In the genomic region with DNA sequence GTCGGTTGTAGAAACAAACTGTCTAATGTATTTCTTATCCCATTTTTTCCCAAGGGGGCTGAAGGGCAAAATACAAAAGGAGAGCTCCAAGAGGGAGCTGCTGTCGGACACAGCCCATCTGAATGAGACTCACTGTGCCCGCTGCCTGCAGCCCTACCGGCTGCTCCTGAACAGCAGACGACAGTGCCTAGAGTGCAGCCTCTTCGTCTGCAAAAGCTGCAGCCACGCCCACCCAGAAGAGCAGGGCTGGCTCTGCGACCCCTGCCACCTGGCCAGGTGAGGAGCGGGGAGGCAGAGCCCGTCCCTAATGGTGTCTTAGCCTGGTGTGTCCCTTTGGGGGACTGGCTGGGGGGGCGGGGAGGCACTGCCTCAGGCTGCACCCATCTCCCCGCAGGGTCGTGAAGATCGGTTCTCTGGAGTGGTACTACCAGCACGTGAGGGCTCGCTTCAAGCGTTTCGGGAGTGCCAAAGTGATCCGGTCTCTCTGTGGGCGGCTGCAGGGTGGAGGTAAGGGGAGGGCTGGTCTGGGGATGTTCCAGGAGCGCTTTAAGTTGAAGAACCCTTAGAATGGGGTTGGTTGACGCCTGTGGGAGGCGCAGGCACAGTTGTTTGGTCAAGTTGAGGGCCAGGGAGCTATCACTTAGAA, we compare ENCODE assay signal across 9 mouse cellular contexts. TPM values are rescaled to one million over a fixed set of nuclear protein-coding genes. Genes with fewer than 3 reads are reported as not detected.
A peak's percentile ranks its signal among the peaks of the same experiment; 100 is the strongest.
DNase-seq lines count a peak whose midpoint lies in the region; ATAC-seq lines count a peak whose summit lies in the region.
"Had no signal": no experiment of that assay in that cellular context is flagged by ENCODE, and none has a peak within 500 bp of the region (broad histone marks: within the 10 kb centered on the region; RNA-seq: fewer than 3 reads in every experiment).

No protein-coding gene starts in this region.

- DNase-seq in heart, adult 9 months (ENCODE audit: low spot score in 2 of 2): no peak
- peak; percentile 24 for DNase-seq in R1 (ENCODE audit: low read depth, low spot score)
- no peak for DNase-seq in cerebellum, postnatal 4 days (ENCODE audit: low spot score in 2 of 2)
- DNase-seq in adrenal gland, postnatal 10 days: no peak

- WGBS in heart, embryonic 16.5 days: 3% methylated on average over 22 of the region's 23 CpGs
- WGBS in hindbrain, embryonic 12.5 days: 2% methylated on average over 23 of the region's 23 CpGs
- WGBS in midbrain, embryonic 12.5 days: 2% methylated on average over 23 of the region's 23 CpGs

- H3K4me1 ChIP-seq in heart, embryonic 16.5 days (ENCODE audit: control insufficient read depth, insufficient read depth, low read length): peaks cover 19% of the 10 kb centered on the region
- H3K4me1 ChIP-seq in hindbrain, embryonic 12.5 days: peaks cover 3% of the 10 kb centered on the region; the same call in 1 of the 2 replicates
- H3K4me1 ChIP-seq in midbrain, embryonic 12.5 days: peaks cover 6% of the 10 kb centered on the region

- H3K4me3 ChIP-seq in heart, embryonic 16.5 days (ENCODE audit: low read length): peak overlapping the region; percentile 30
- H3K4me3 ChIP-seq in hindbrain, embryonic 12.5 days: peak overlapping the region; percentile 8
- H3K4me3 ChIP-seq in midbrain, embryonic 12.5 days: peak overlapping the region; percentile 5

- no peaks in the 10 kb centered on the region for H3K36me3 ChIP-seq in heart, embryonic 16.5 days (ENCODE audit: control insufficient read depth, insufficient read depth)
- no peaks in the 10 kb centered on the region for H3K36me3 ChIP-seq in hindbrain, embryonic 12.5 days
- H3K36me3 ChIP-seq in midbrain, embryonic 12.5 days: no peaks in the 10 kb centered on the region

- peak; percentile 34; the same call in 1 of the 2 replicates for ATAC-seq in heart, embryonic 16.5 days (replicated peaks; ENCODE audit: extremely low read depth, insufficient read depth, low FRiP score)
- 0 out of 2 replicates have a peak, but pooled peaks have one; percentile 48 for ATAC-seq in hindbrain, embryonic 12.5 days (ENCODE audit: low FRiP score)
- ATAC-seq in midbrain, embryonic 12.5 days (ENCODE audit: low FRiP score, low read depth): peak; percentile 44
- no peak for ATAC-seq in erythroid progenitor cell, adult 5-6 weeks (replicated peaks; ENCODE audit: low FRiP score, poor library complexity, severe bottlenecking)

- H3K27ac ChIP-seq in heart, embryonic 16.5 days (ENCODE audit: low read length): no peak overlapping the region
- no peak overlapping the region for H3K27ac ChIP-seq in hindbrain, embryonic 12.5 days
- H3K27ac ChIP-seq in midbrain, embryonic 12.5 days (replicated peaks): no peak overlapping the region

- H3K9ac ChIP-seq in heart, embryonic 16.5 days (ENCODE audit: low read length): peak overlapping the region; percentile 59
- peak overlapping the region; percentile 37; the same call in 1 of the 2 replicates for H3K9ac ChIP-seq in hindbrain, embryonic 12.5 days
- H3K9ac ChIP-seq in midbrain, embryonic 12.5 days (replicated peaks): no peak overlapping the region

- no peaks in the 10 kb centered on the region; the same call in 1 of the 2 replicates for H3K27me3 ChIP-seq in heart, embryonic 16.5 days (ENCODE audit: control insufficient read depth, insufficient read depth, low read length)
- H3K27me3 ChIP-seq in hindbrain, embryonic 12.5 days: peaks cover 7% of the 10 kb centered on the region
- peaks cover 18% of the 10 kb centered on the region; the same call in 1 of the 2 replicates for H3K27me3 ChIP-seq in midbrain, embryonic 12.5 days

- H3K9me3 ChIP-seq in heart, embryonic 16.5 days (replicated peaks; ENCODE audit: control insufficient read depth, low read length): no peaks in the 10 kb centered on the region
- H3K9me3 ChIP-seq in hindbrain, embryonic 12.5 days (replicated peaks): no peaks in the 10 kb centered on the region
- no peaks in the 10 kb centered on the region for H3K9me3 ChIP-seq in midbrain, embryonic 12.5 days

- H3K4me2 ChIP-seq in heart, embryonic 16.5 days (ENCODE audit: low read depth, low read length): peak overlapping the region; percentile 63
- H3K4me2 ChIP-seq in hindbrain, embryonic 12.5 days (replicated peaks): peak overlapping the region; percentile 54
- H3K4me2 ChIP-seq in midbrain, embryonic 12.5 days (replicated peaks): peak overlapping the region; percentile 54

RNA-seq across cellular contexts. Expression of a gene that starts 13.2 kb away (rescaled TPM):
- polyA plus RNA-seq in heart, embryonic 16.5 days (2015; fragmentation: Nextera tagmentation; extraction: Ambion mirVana): 0.33 and 0.66 TPM in 2 replicates
- 0.09 and 0.22 TPM in 2 replicates for polyA plus RNA-seq in hindbrain, embryonic 12.5 days (2016; fragmentation: Nextera tagmentation; extraction: Ambion mirVana)
- polyA plus RNA-seq in midbrain, embryonic 12.5 days (2016; fragmentation: Nextera tagmentation; extraction: Ambion mirVana): 0.20 and 0.61 TPM in 2 replicates
- not detected in 2 replicates for total RNA-seq in erythroid progenitor cell, adult 5-6 weeks (2015; ENCODE audit: low replicate concordance)
- not detected in 2 replicates for total RNA-seq in erythroid progenitor cell, adult 5-6 weeks (2017; ENCODE audit: low replicate concordance)
- 1 to 10 TPM; 1.6 to 1.9 TPM for total RNA-seq in adrenal gland, postnatal 10 days (2021)

RNA-seq across cellular contexts. Expression of a gene that starts 24.9 kb away (rescaled TPM):
- not detected in 2 replicates for polyA plus RNA-seq in heart, embryonic 16.5 days (2015; fragmentation: Nextera tagmentation; extraction: Ambion mirVana)
- polyA plus RNA-seq in hindbrain, embryonic 12.5 days (2016; fragmentation: Nextera tagmentation; extraction: Ambion mirVana): not detected in 2 replicates
- not detected in 2 replicates for polyA plus RNA-seq in midbrain, embryonic 12.5 days (2016; fragmentation: Nextera tagmentation; extraction: Ambion mirVana)
- not detected in 2 replicates for total RNA-seq in erythroid progenitor cell, adult 5-6 weeks (2015; ENCODE audit: low replicate concordance)
- total RNA-seq in erythroid progenitor cell, adult 5-6 weeks (2017; ENCODE audit: low replicate concordance): not detected in 2 replicates
- total RNA-seq in adrenal gland, postnatal 10 days (2021): not detected
- total RNA-seq: layer of hippocampus, postnatal 36 days had no signal

RNA-seq across cellular contexts. Expression of a gene that starts 41.4 kb away (rescaled TPM):
- polyA plus RNA-seq in heart, embryonic 16.5 days (2015; fragmentation: Nextera tagmentation; extraction: Ambion mirVana): 3.8 and 4.6 TPM in 2 replicates
- polyA plus RNA-seq in hindbrain, embryonic 12.5 days (2016; fragmentation: Nextera tagmentation; extraction: Ambion mirVana): 0.64 and 0.71 TPM in 2 replicates
- polyA plus RNA-seq in midbrain, embryonic 12.5 days (2016; fragmentation: Nextera tagmentation; extraction: Ambion mirVana): not detected in 2 replicates
- total RNA-seq in erythroid progenitor cell, adult 5-6 weeks (2015; ENCODE audit: low replicate concordance): not detected in 2 replicates
- not detected in 2 replicates for total RNA-seq in erythroid progenitor cell, adult 5-6 weeks (2017; ENCODE audit: low replicate concordance)
- total RNA-seq in adrenal gland, postnatal 10 days (2021): 1 to 10 TPM; 2.1 to 2.8 TPM
- total RNA-seq: layer of hippocampus, postnatal 36 days had no signal
